Mouse (Mus musculus) CH12.LX (cell line): Measurements from ENCODE around the gene Usp30. TPM values are rescaled to one million over a fixed set of nuclear protein-coding genes. Genes with fewer than 3 reads are reported as not detected.

Source experiments
- DNase-seq: peaks from one replicate; pipeline ENCODE4 v3.0.0-alpha.2; 2013; ENCODE audit errors: extremely low read depth
- H3K27ac ChIP-seq: 2 replicates; pipeline ENCODE4 v1.5.1; 2012; ENCODE audit warnings: low read depth, mild to moderate bottlenecking, control low read depth, moderate library complexity; ENCODE audit not compliant: insufficient read depth
- H3K27me3 ChIP-seq: replicated peaks from 2 replicates; pipeline ENCODE3; 2012; ENCODE audit warnings: inconsistent platforms
- H3K36me3 ChIP-seq, 2 experiments: replicated peaks in 1 of 2; 2 replicates each; pipeline versions ENCODE3 to v1.6.1; 2012; ENCODE audit warnings: inconsistent platforms in 1 of 2, low read length in 1 of 2, mild to moderate bottlenecking in 1 of 2, mixed read lengths in 1 of 2, moderate library complexity in 1 of 2; ENCODE audit not compliant: control insufficient read depth in 1 of 2, insufficient read depth in 1 of 2
- H3K4me1 ChIP-seq, 2 experiments: 2 replicates each; pipeline ENCODE4 v1.6.1; 2012; ENCODE audit warnings: inconsistent platforms in 1 of 2, moderate library complexity in 1 of 2; ENCODE audit not compliant: insufficient read depth in 2 of 2, control insufficient read depth in 1 of 2
- H3K4me2 ChIP-seq: 2 replicates; pipeline ENCODE4 v1.6.1; 2012; ENCODE audit warnings: low read depth, mild to moderate bottlenecking, control low read depth; ENCODE audit not compliant: poor library complexity, insufficient read depth, severe bottlenecking
- H3K4me3 ChIP-seq, 3 experiments: fragments of 150-350 bp in 1 of 3; sonication (generic) in 1 of 3; replicated peaks in 1 of 3; 2 replicates each; pipeline versions ENCODE3 to v1.5.1; 2011 to 2012; ENCODE audit warnings: low read depth in 2 of 3, low read length in 2 of 3, mild to moderate bottlenecking in 2 of 3, moderate library complexity in 2 of 3, control low read depth in 1 of 3, improper control_type of control experiment in 1 of 3, inconsistent platforms in 1 of 3, mixed read lengths in 1 of 3; ENCODE audit not compliant: poor library complexity in 1 of 3
- H3K79me2 ChIP-seq: replicated peaks from 2 replicates; pipeline ENCODE4 v1.6.1; 2012; ENCODE audit warnings: mild to moderate bottlenecking, moderate library complexity; ENCODE audit not compliant: control insufficient read depth, poor library complexity, insufficient read depth, severe bottlenecking; ENCODE audit errors: extremely low read depth
- H3K9ac ChIP-seq: 2 replicates; pipeline ENCODE4 v1.6.1; 2012; ENCODE audit warnings: low read depth, mild to moderate bottlenecking, control low read depth, moderate library complexity; ENCODE audit not compliant: insufficient read depth
- H3K9me3 ChIP-seq: replicated peaks from 2 replicates; pipeline ENCODE3; 2012; ENCODE audit warnings: low read length, inconsistent platforms, mixed read lengths
- BHLHE40 ChIP-seq: IDR thresholded peaks from 2 replicates; pipeline ENCODE4 v1.6.1; 2011; ENCODE audit warnings: mild to moderate bottlenecking, low read depth, low read length, improper control_type of control experiment
- CHD1 ChIP-seq: IDR thresholded peaks from 2 replicates; pipeline ENCODE4 v1.6.1; 2012; ENCODE audit warnings: low read depth, low read length, improper control_type of control experiment, inconsistent platforms
- CHD2 ChIP-seq: IDR thresholded peaks from 2 replicates; pipeline ENCODE4 v1.6.1; 2011; ENCODE audit warnings: low read length, improper control_type of control experiment
- CTCF ChIP-seq, 2 experiments: IDR thresholded peaks in 1 of 2; conservative IDR thresholded peaks in 1 of 2; 2 replicates each; pipeline ENCODE4 v1.5.1; 2011 to 2012; ENCODE audit warnings: low read depth in 2 of 2, low read length in 2 of 2, improper control_type of control experiment in 1 of 2, inconsistent platforms in 1 of 2, mild to moderate bottlenecking in 1 of 2, moderate library complexity in 1 of 2
- E2F4 ChIP-seq: IDR thresholded peaks from 2 replicates; pipeline ENCODE4 v1.6.1; 2011; ENCODE audit warnings: low read depth, low read length, improper control_type of control experiment; ENCODE audit not compliant: insufficient replicate concordance
- ELF1 ChIP-seq: IDR thresholded peaks from 2 replicates; pipeline ENCODE4 v1.6.1; 2014; ENCODE audit warnings: low read depth, mild to moderate bottlenecking, inconsistent platforms, low read length, improper control_type of control experiment
- EP300 ChIP-seq: IDR thresholded peaks from 2 replicates; pipeline ENCODE4 v1.6.1; 2011; ENCODE audit warnings: low read length, improper control_type of control experiment
- ETS1 ChIP-seq: conservative IDR thresholded peaks from 2 replicates; pipeline ENCODE4 v1.6.1; 2012; ENCODE audit warnings: low read depth, mild to moderate bottlenecking, inconsistent platforms, low read length, improper control_type of control experiment, moderate library complexity
- GABPA ChIP-seq: IDR thresholded peaks from 2 replicates; pipeline ENCODE4 v1.6.1; 2012; ENCODE audit warnings: low read depth, low read length, improper control_type of control experiment, inconsistent platforms; ENCODE audit not compliant: insufficient replicate concordance
- HCFC1 ChIP-seq: IDR thresholded peaks from 2 replicates; pipeline ENCODE4 v1.6.1; 2012; ENCODE audit warnings: low read depth, mild to moderate bottlenecking, inconsistent platforms, low read length, improper control_type of control experiment
- IRF4 ChIP-seq: IDR thresholded peaks from 2 replicates; pipeline ENCODE4 v1.6.1; 2014; ENCODE audit warnings: low read depth, mild to moderate bottlenecking, inconsistent platforms, low read length, improper control_type of control experiment
- JUN ChIP-seq: IDR thresholded peaks from 2 replicates; pipeline ENCODE4 v1.6.1; 2011; ENCODE audit warnings: low read depth, mild to moderate bottlenecking, low read length, improper control_type of control experiment, moderate library complexity; ENCODE audit not compliant: insufficient read depth
- JUND ChIP-seq: conservative IDR thresholded peaks from 2 replicates; pipeline ENCODE4 v1.6.1; 2011; ENCODE audit warnings: low read depth, low read length, improper control_type of control experiment
- KAT2A ChIP-seq: IDR thresholded peaks from 2 replicates; pipeline ENCODE4 v1.6.1; 2012; ENCODE audit warnings: low read length, improper control_type of control experiment, inconsistent platforms; ENCODE audit not compliant: insufficient replicate concordance
- MAFK ChIP-seq: IDR thresholded peaks from 2 replicates; pipeline ENCODE4 v1.6.1; 2011; ENCODE audit warnings: low read length, improper control_type of control experiment; ENCODE audit not compliant: insufficient replicate concordance
- MAX ChIP-seq: IDR thresholded peaks from 2 replicates; pipeline ENCODE4 v1.6.1; 2011; ENCODE audit warnings: low read length, improper control_type of control experiment
- MAZ ChIP-seq: IDR thresholded peaks from 2 replicates; pipeline ENCODE4 v1.6.1; 2012; ENCODE audit warnings: low read depth, mild to moderate bottlenecking, inconsistent platforms, low read length, improper control_type of control experiment, moderate library complexity
- MEF2A ChIP-seq: IDR thresholded peaks from 2 replicates; pipeline ENCODE4 v1.6.1; 2014; ENCODE audit warnings: low read depth, mild to moderate bottlenecking, inconsistent platforms, low read length, improper control_type of control experiment, borderline replicate concordance
- MXI1 ChIP-seq: IDR thresholded peaks from 2 replicates; pipeline ENCODE4 v1.6.1; 2011; ENCODE audit warnings: mild to moderate bottlenecking, low read depth, low read length, improper control_type of control experiment
- MYC ChIP-seq: IDR thresholded peaks from 2 replicates; pipeline ENCODE4 v1.6.1; 2011; ENCODE audit warnings: low read depth, mild to moderate bottlenecking, improper control_type of control experiment, low read length
- NELFE ChIP-seq: IDR thresholded peaks from 2 replicates; pipeline ENCODE4 v1.6.1; 2011; ENCODE audit warnings: low read depth, low read length, improper control_type of control experiment
- NRF1 ChIP-seq: IDR thresholded peaks from 2 replicates; pipeline ENCODE4 v1.6.1; 2014; ENCODE audit warnings: low read depth, mild to moderate bottlenecking, inconsistent platforms, low read length, improper control_type of control experiment, moderate library complexity
- PAX5 ChIP-seq: IDR thresholded peaks from 2 replicates; pipeline ENCODE4 v1.6.1; 2012; ENCODE audit warnings: low read length, inconsistent platforms, mixed read lengths
- POLR2A ChIP-seq: IDR thresholded peaks from 2 replicates; pipeline ENCODE4 v1.6.1; 2011; ENCODE audit warnings: low read depth, mild to moderate bottlenecking, improper control_type of control experiment, low read length
- POLR2AphosphoS2 ChIP-seq: IDR thresholded peaks from 2 replicates; pipeline ENCODE4 v1.6.1; 2011; ENCODE audit warnings: low read depth, low read length, improper control_type of control experiment
- RAD21 ChIP-seq: IDR thresholded peaks from 2 replicates; pipeline ENCODE4 v1.6.1; 2011; ENCODE audit warnings: low read depth, mild to moderate bottlenecking, low read length, improper control_type of control experiment, moderate library complexity
- RCOR1 ChIP-seq: conservative IDR thresholded peaks from 2 replicates; pipeline ENCODE4 v1.6.1; 2012; ENCODE audit warnings: low read depth, mild to moderate bottlenecking, inconsistent platforms, low read length, improper control_type of control experiment
- SIN3A ChIP-seq: IDR thresholded peaks from 2 replicates; pipeline ENCODE4 v1.6.1; 2012; ENCODE audit warnings: low read length, improper control_type of control experiment, inconsistent platforms
- SMC3 ChIP-seq: IDR thresholded peaks from 2 replicates; pipeline ENCODE4 v1.6.1; 2011; ENCODE audit warnings: low read depth, low read length, improper control_type of control experiment
- TBP ChIP-seq: conservative IDR thresholded peaks from 2 replicates; pipeline ENCODE4 v1.6.1; 2011; ENCODE audit warnings: low read depth, low read length, improper control_type of control experiment
- TCF12 ChIP-seq: IDR thresholded peaks from 2 replicates; pipeline ENCODE4 v1.6.1; 2014; ENCODE audit warnings: low read depth, mild to moderate bottlenecking, inconsistent platforms, low read length, improper control_type of control experiment
- UBTF ChIP-seq: IDR thresholded peaks from 2 replicates; pipeline ENCODE4 v1.6.1; 2012; ENCODE audit warnings: low read depth, mild to moderate bottlenecking, inconsistent platforms, low read length, improper control_type of control experiment, moderate library complexity
- USF1 ChIP-seq: IDR thresholded peaks from 2 replicates; pipeline ENCODE4 v1.6.1; 2014; ENCODE audit warnings: low read depth, mild to moderate bottlenecking, inconsistent platforms, low read length, improper control_type of control experiment
- USF2 ChIP-seq: conservative IDR thresholded peaks from 2 replicates; pipeline ENCODE4 v1.6.1; 2011; ENCODE audit warnings: low read depth, low read length, improper control_type of control experiment
- ZC3H11A ChIP-seq: IDR thresholded peaks from 2 replicates; pipeline ENCODE4 v1.6.1; 2012; ENCODE audit warnings: low read depth, mild to moderate bottlenecking, inconsistent platforms, low read length, improper control_type of control experiment
- ZKSCAN1 ChIP-seq: IDR thresholded peaks from 2 replicates; pipeline ENCODE4 v1.6.1; 2012; ENCODE audit warnings: low read depth, inconsistent platforms, low read length, improper control_type of control experiment, borderline replicate concordance
- ZMIZ1 ChIP-seq: IDR thresholded peaks from 2 replicates; pipeline ENCODE4 v1.6.1; 2012; ENCODE audit warnings: low read depth, mild to moderate bottlenecking, inconsistent platforms, low read length, improper control_type of control experiment
- ZNF384 ChIP-seq: IDR thresholded peaks from 2 replicates; pipeline ENCODE4 v1.6.1; 2012; ENCODE audit warnings: low read depth, low read length, improper control_type of control experiment, inconsistent platforms
- dilution Hi-C: fragments of 300-500 bp; cut with MboI; formaldehyde crosslinking; loops from 2 replicates; pipeline ENCODE4 v1.14.3; 2020; ENCODE audit warnings: low sequenced_read_pairs; ENCODE audit not compliant: extremely low pct_unique_long_range_greater_than_20kb, extremely low pct_ligation_motif_present
- in situ Hi-C: fragments of 300-500 bp; cut with MboI; formaldehyde crosslinking; loops from 3 replicates; pipeline ENCODE4 v1.14.3; 2019; ENCODE audit warnings: low sequenced_read_pairs, low pct_ligation_motif_present, low pct_unique_long_range_greater_than_20kb, mixed read lengths
- polyA plus RNA-seq: library from polyadenylated mRNA; unstranded; fragments of >175 nt; gene quantifications from 2 replicates; pipeline ENCODE4 v1.2.1, GENCODE M21; 2012; ENCODE audit warnings: low read depth; ENCODE audit not compliant: insufficient read length
- total RNA-seq, 2 experiments: library from RNA; depleted of rRNA; stranded (reverse); fragments of 300-350 nt in 1 of 2; fragments of >200 nt in 1 of 2; gene quantifications; 2 replicates each; pipeline ENCODE4 v1.2.3; 2012 to 2014

Usp30 gene
- total and polyA plus RNA-seq, 3 experiments = 13.0 to 15.5 (median 14.5) TPM

- DNase-seq = peak; percentile 54
- Histone ChIP-seq H3K4me2 (0 out of 2 replicates have a peak overlapping the region, but pooled peaks have one; percentile 4), H3K4me1 (peaks cover 31 to 87% of the 10 kb centered on the region in 2 experiments), H3K36me3 (peaks cover 0 to 7% of the 10 kb centered on the region in 2 experiments), H3K4me3 (no peak overlapping the region), H3K9me3 (peaks cover 3% of the 10 kb centered on the region), H3K79me2 (no peaks in the 10 kb centered on the region), H3K27ac (peak overlapping the region; percentile 51; the same call in 1 of the 2 replicates), H3K9ac (no peak overlapping the region), H3K27me3 (no peaks in the 10 kb centered on the region)
- dilution Hi-C loops = no loop called here
- TF ChIP-seq IRF4 = no peak; the same call in 1 of the 2 replicates
- TF ChIP-seq MEF2A = 0 out of 2 replicates have a peak, but pooled peaks have one; percentile 29
- no peak for TF ChIP-seq TBP
- peak; percentile 9; the same call in 1 of the 2 replicates for TF ChIP-seq POLR2A
- TF ChIP-seq BHLHE40 = peak; percentile 21; the same call in 1 of the 2 replicates
- no peak for TF ChIP-seq GABPA
- no peak for TF ChIP-seq ZNF384
- TF ChIP-seq CTCF (conservative IDR thresholded peaks at IDR 0.05 in 1 of 2, IDR thresholded peaks at IDR 0.05 in 1 of 2; ENCODE audit: low read depth in 2 of 2, low read length in 2 of 2) = peak in 1 of 2 experiments; percentile 65; a peak in 2 of 4 replicates
- no peak for TF ChIP-seq KAT2A
- peak; percentile 42; the same call in 1 of the 2 replicates for TF ChIP-seq ZMIZ1
- no peak; the same call in 1 of the 2 replicates for TF ChIP-seq ELF1
- no peak for TF ChIP-seq NRF1
- TF ChIP-seq RCOR1 = peak; percentile 38; the same call in 1 of the 2 replicates
- no peak for TF ChIP-seq PAX5
- TF ChIP-seq NELFE = no peak
- TF ChIP-seq MAZ = no peak
- TF ChIP-seq CHD2 = no peak
- no peak for TF ChIP-seq HCFC1
- TF ChIP-seq MAFK = no peak
- TF ChIP-seq USF2 = no peak
- TF ChIP-seq ZKSCAN1 = no peak
- peak; percentile 76 for TF ChIP-seq MYC
- no peak for TF ChIP-seq E2F4
- no peak for TF ChIP-seq EP300
- peak; percentile 45 for TF ChIP-seq RAD21
- TF ChIP-seq TCF12 = peak; percentile 32; the same call in 1 of the 2 replicates
- no peak for TF ChIP-seq POLR2AphosphoS2
- peak; percentile 48; the same call in 1 of the 2 replicates for TF ChIP-seq ETS1
- no peak for TF ChIP-seq JUN
- no peak for TF ChIP-seq CHD1
- TF ChIP-seq SMC3 = peak; percentile 44
- TF ChIP-seq MXI1 = no peak
- no peak for TF ChIP-seq JUND
- TF ChIP-seq SIN3A = no peak
- no peak for TF ChIP-seq ZC3H11A
- TF ChIP-seq MAX = peak; percentile 42; the same call in 1 of the 2 replicates
- TF ChIP-seq USF1 = no peak
- no peak for TF ChIP-seq UBTF
- in situ Hi-C loops = no loop called here
These were observed 2.7 kb downstream of the Usp30 start for GRCm38 (mm10) chr5:114067982-114068381.
